Mouse (Mus musculus) small intestine, adult 2 months (tissue): ENCODE results near the gene Tekt4.

ENCODE experiments used
- CTCF ChIP-seq: fragments of 200-500 bp; IDR thresholded peaks from 2 replicates; pipeline ENCODE4 v1.5.1; 2012; ENCODE audit warnings: low read depth, mild to moderate bottlenecking, control low read depth, inconsistent platforms, low read length, moderate library complexity, mixed read lengths; ENCODE audit not compliant: insufficient replicate concordance, insufficient read length; ENCODE audit errors: extremely low read depth
- POLR2A ChIP-seq: fragments of 200-500 bp; IDR thresholded peaks from 2 replicates; pipeline ENCODE4 v1.6.1; 2012; ENCODE audit warnings: low read depth, mild to moderate bottlenecking, control low read depth, inconsistent platforms, low read length, moderate library complexity

- TF ChIP-seq CTCF (no peak), POLR2A (no peak)
Observed at GRCm38 (mm10) chr17:25409621-25410020, 44.8 kb upstream of the Tekt4 start.
